Mouse (Mus musculus) left cerebral cortex, postnatal 10 days (tissue): ENCODE results near the gene Olfr1337. TPM values are rescaled to one million over a fixed set of nuclear protein-coding genes. Genes with fewer than 3 reads are reported as not detected.
"Not testable (repeated sequence)": the region's sequence is repeated elsewhere in the genome, so short reads cannot be mapped to it uniquely, and the experiment has no call there.

Experiments used
- DNase-seq, 2 experiments: peaks; one replicate each; pipeline ENCODE4 v3.0.0; 2021 to 2022; ENCODE audit warnings: low spot score in 2 of 2, mixed read lengths in 1 of 2; ENCODE audit errors: extremely low spot score in 1 of 2
- intact Hi-C: fragments of 180-260 bp; cut with DNase I; formaldehyde crosslinking; loops from one replicate; pipeline ENCODE4 v1.15.1; 2025
- total RNA-seq, 2 experiments: library from RNA; stranded (reverse); gene quantifications; 2 replicates each; pipeline ENCODE4 v1.2.3; 2021

Gene Olfr1337
- not detected for total RNA-seq

DNA sequence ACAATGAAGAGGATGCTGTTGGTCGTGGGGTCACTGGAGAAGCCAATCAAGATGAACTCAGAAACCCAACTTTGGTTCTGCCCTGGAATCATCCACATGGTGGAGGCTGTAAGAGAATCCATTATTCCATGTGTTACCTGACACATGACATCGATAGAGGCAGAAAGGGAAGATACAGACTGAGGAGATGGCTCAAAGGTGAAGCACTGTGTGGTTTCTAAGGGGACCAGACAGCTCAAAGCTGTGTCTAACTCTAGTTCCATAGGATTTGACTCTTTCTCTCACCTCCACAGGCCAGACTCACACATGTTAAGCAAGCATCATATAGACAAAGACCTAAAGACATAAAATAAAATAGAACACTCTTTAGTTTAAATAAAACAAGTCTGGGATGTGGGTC lies at the start of gene Olfr1337:
Olfr1337 (minus strand) TSS at position 101 of the 400 bp plus-strand sequence.
- DNase-seq, result no peak
- intact Hi-C loops, result no loop called here

- intact Hi-C loops, result no loop called here
- DNase-seq, result no peak
Measured at GRCm38 (mm10) chr4:118818921-118819320, 36.5 kb upstream of the Olfr1337 start.

DNA sequence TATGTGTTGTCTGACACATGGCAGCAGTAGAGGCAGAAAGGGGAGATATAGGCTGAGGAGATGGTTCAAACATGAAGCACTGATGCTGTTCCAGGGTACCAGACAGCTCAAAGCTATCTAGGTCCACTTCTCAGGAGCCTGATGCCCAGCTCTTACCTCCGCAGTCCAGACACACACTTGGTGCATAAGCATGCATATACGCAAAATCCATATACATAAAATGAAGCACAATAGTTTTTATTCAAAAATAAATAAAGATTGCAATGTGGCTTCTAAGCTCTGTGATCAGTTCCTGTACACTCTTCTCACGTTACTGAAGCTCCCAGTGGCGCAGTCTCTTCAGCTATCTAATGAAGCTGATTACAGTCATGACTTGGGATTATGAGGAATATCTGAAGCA lies 27.5 kb upstream of the Olfr1337 start, which contains the start of gene Olfr1335:
Olfr1335 (minus strand) TSS at position 101 of the 400 bp plus-strand sequence.
- DNase-seq, result no peak

DNA sequence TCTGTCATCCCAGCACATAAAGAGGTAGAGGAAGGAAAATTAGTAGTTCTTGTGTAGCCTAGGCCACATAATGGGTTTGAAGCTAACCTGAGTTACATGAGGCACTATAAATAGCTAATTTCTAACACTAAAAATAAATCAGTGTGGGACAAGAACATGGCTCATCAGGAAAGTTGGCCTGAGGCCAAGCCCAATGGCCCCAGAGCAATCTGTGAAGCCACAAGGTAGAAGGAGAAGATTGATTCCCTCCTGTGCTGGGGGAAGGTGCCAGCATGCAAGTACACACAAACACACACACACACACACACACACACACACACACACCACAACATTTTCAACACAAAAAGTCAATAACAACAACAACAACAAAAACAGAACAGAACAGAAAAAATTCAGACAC lies 10.4 kb upstream of the Olfr1337 start:
- DNase-seq, intact Hi-C loops: not testable (repeated sequence)

More for the DNA sequence above, 27.5 kb upstream of the Olfr1337 start, which contains the start of gene Olfr1335:
- intact Hi-C loops, result no loop called here

DNA sequence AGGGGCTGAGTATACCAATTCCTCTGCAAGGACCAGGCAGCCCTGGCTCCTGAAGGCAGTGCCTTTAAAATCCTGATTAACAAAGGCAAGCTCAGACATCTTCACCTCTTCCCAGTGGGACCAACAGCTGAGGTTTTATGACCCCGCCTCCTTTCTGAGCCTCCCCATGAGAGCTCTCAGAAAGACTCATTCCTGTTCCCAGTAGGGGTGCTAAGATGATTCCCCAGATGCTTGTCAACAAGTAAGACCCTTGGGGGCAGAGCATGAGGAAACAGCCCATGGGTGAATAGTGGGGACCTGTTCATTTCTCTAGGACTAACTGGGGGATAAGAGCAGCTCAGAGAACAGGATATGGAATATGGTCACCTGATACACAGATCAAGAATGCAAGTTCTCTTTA lies 23.7 kb downstream of the Olfr1337 start, which contains the start of gene Olfr1338:
Olfr1338 (minus strand) TSS at position 101 of the 400 bp plus-strand sequence.
- DNase-seq, result no peak
- intact Hi-C loops, result no loop called here

DNA sequence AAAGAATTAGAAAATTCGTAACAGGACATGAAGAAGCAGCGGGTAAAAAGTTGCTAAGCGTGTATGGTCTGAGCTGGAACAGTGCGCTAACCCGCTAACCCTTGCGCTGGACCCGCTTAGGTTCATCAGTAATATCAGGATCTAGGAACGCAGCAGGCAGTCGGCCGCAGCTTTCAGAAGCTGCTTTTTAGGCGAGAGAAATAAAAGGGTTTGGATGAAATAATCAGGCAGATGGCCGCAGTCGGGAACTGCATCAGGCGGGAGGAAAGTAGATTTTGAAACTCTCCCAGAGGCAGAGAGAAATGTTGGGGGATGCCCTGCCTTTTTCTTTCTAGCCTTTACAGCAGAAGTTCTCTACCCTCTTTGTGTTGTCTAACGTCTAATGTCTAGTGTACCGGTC lies 40.5 kb downstream of the Olfr1337 start:
- intact Hi-C loops, result no loop called here
- DNase-seq, result no peak

DNA sequence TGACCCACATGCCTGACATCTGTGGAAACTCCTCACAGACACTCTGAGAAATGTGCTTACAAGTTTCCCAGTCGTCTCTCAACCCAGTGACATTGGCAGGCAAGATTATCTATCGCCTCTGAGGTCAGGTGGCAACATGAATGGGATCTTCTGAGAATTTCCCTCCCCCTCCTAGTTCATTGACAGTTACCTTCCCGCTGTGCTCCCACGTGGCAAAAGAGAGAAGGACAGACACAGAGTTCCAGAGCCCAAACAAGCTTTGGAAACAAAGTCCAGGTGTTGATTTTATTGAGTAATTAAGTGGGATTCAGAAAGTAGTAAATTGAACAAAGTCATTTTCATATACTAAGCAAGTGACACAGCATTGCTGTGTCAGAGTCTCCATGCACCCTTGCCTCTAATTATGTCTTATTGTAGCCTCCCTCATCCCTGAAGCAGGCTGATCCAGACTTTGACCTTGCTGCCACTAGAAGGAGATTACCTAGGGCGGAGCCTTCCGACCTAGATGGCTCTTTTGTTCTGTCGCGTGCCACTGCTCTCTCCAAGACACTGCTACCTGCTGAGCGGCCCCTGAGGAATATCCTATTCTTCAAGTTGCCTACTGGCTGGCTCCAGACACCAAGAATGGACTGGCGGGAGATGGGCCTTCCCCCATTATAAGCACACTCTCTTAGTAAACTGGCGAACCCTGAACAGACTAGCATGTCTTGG lies 41.2 kb downstream of the Olfr1337 start:
- no peak for DNase-seq
- intact Hi-C loops, result no loop called here

GRCm38 (mm10) chr4:118739574-118739973 lies 42.8 kb downstream of the Olfr1337 start:
- intact Hi-C loops, result no loop called here
- DNase-seq, result no peak

- intact Hi-C loops, result no loop called here
- no peak for DNase-seq
Measured at GRCm38 (mm10) chr4:118731875-118732274, 50.5 kb downstream of the Olfr1337 start, which contains the start of gene Olfr1339. Olfr1339 (plus strand) TSS chr4:118732175.

Other genes starting within 250 kb of the Olfr1337 start
- gene Tmem125, start 238.5 kb downstream of the Olfr1337 start, total RNA-seq, result 1 to 10 TPM; 1.5 to 1.8 TPM
- gene Cfap57, start 161.8 kb downstream of the Olfr1337 start, total RNA-seq, result 1 to 10 TPM in 1 of 2 experiments, under 1 TPM in 1; 0.90 to 1.1 TPM
- gene Ebna1bp2, start 161.8 kb downstream of the Olfr1337 start, total RNA-seq, result 10 to 100 TPM; 48.3 to 54.4 TPM
- not detected for gene Olfr62, start 123.6 kb downstream of the Olfr1337 start, total RNA-seq
- not detected for gene Olfr1342, start 89.8 kb downstream of the Olfr1337 start, total RNA-seq
- not detected for gene Olfr1341, start 79.1 kb downstream of the Olfr1337 start, total RNA-seq
- not detected for gene Olfr1340, start 62.4 kb downstream of the Olfr1337 start, total RNA-seq
- not detected for gene Olfr1339, start 50.4 kb downstream of the Olfr1337 start, total RNA-seq
- not detected for gene Olfr1338, start 23.8 kb downstream of the Olfr1337 start, total RNA-seq
- gene Olfr1335, start 27.4 kb upstream of the Olfr1337 start, total RNA-seq, result not detected
- not detected for gene Olfr1333, start 53.7 kb upstream of the Olfr1337 start, total RNA-seq
- not detected for gene Olfr1331, start 82.1 kb upstream of the Olfr1337 start, total RNA-seq
- gene Olfr1330, start 106.0 kb upstream of the Olfr1337 start, total RNA-seq, result not detected
- gene Olfr1329, start 134.9 kb upstream of the Olfr1337 start, total RNA-seq, result not detected
- not detected for gene Olfr1328, start 156.0 kb upstream of the Olfr1337 start, total RNA-seq
- gene Lao1, start 179.0 kb upstream of the Olfr1337 start, total RNA-seq, result under 1 TPM in 1 of 2 experiments, not detected in 1; 0.92 TPM